Mouse (Mus musculus) midbrain, embryonic 11.5 days (tissue): ENCODE data around the gene Laptm5. TPM values are rescaled to one million over a fixed set of nuclear protein-coding genes. Genes with fewer than 3 reads are reported as not detected.

Source experiments
- ATAC-seq: fragments of 200-750 bp; cut with Nextera tagmentation; 2 replicates; pipeline ENCODE4 v1.8.0; 2017; ENCODE audit warnings: moderate TSS enrichment, moderate library complexity; ENCODE audit not compliant: low FRiP score
- DNase-seq: peaks from one replicate; pipeline ENCODE4 v3.0.0; 2015; ENCODE audit warnings: low spot score; ENCODE audit errors: missing footprints
- H3K27ac ChIP-seq: fragments of 300-500 bp; sonication (generic); 2 replicates; pipeline ENCODE4 v1.5.1; 2014; ENCODE audit warnings: low read depth, low read length
- H3K27me3 ChIP-seq: fragments of 300-500 bp; sonication (generic); 2 replicates; pipeline ENCODE4 v1.6.1; 2014; ENCODE audit warnings: mild to moderate bottlenecking, low read length, moderate library complexity, mixed read lengths; ENCODE audit not compliant: control insufficient read depth, insufficient read depth
- H3K36me3 ChIP-seq: fragments of 300-500 bp; sonication (generic); 2 replicates; pipeline ENCODE4 v1.6.1; 2014; ENCODE audit warnings: mild to moderate bottlenecking, low read length, moderate library complexity, mixed read lengths; ENCODE audit not compliant: control insufficient read depth, insufficient read depth
- H3K4me1 ChIP-seq: fragments of 300-500 bp; sonication (generic); 2 replicates; pipeline ENCODE4 v1.6.1; 2014; ENCODE audit warnings: low read length; ENCODE audit not compliant: control insufficient read depth, insufficient read depth
- H3K4me2 ChIP-seq: fragments of 300-500 bp; sonication (generic); 2 replicates; pipeline ENCODE4 v1.6.1; 2014; ENCODE audit warnings: mild to moderate bottlenecking, moderate library complexity
- H3K4me3 ChIP-seq: fragments of 300-500 bp; sonication (generic); 2 replicates; pipeline ENCODE4 v1.5.1; 2014; ENCODE audit warnings: low read depth, low read length
- H3K9ac ChIP-seq: fragments of 300-500 bp; sonication (generic); 2 replicates; pipeline ENCODE4 v1.6.1; 2014; ENCODE audit warnings: low read length
- H3K9me3 ChIP-seq: fragments of 300-500 bp; sonication (generic); 2 replicates; pipeline ENCODE4 v1.6.1; 2016; ENCODE audit warnings: low read length; ENCODE audit not compliant: control insufficient read depth
- WGBS: fragments of 180-500 bp; shearing (Covaris S2); extraction: QIAGEN DNeasy Blood & Tissue Kit; methylation state at CpG from one replicate; pipeline ENCODE4 v1.1.7; 2014; 5-methylcytosine and 5-hydroxymethylcytosine counted together
- polyA plus RNA-seq: library from polyadenylated mRNA; unstranded; fragments of >200 nt; fragmentation: Nextera tagmentation; extraction: Ambion mirVana; gene quantifications from 2 replicates; pipeline ENCODE4 v1.2.1, GENCODE M21; 2014

The Laptm5 gene
- polyA plus RNA-seq, 1 experiment from 2014 or later = 27.3 TPM

- no peak for ATAC-seq
- Histone ChIP-seq H3K27me3 (no peaks in the 10 kb centered on the region), H3K9me3 (no peaks in the 10 kb centered on the region), H3K27ac (no peak overlapping the region), H3K4me3 (no peak overlapping the region), H3K36me3 (no peaks in the 10 kb centered on the region), H3K9ac (no peak overlapping the region), H3K4me1 (no peaks in the 10 kb centered on the region), H3K4me2 (no peak overlapping the region)
- 51% methylated on average over 17 of the region's 17 CpGs for WGBS
- DNase-seq = peak; percentile 84
Observed at GRCm38 (mm10) chr4:130984416-130985182, 71.7 kb downstream of the Laptm5 start.

Other genes with a start within 250 kb of the Laptm5 start
- 103 and 107 TPM in 2 replicates for gene Pum1, start 249.8 kb upstream of the Laptm5 start, polyA plus RNA-seq
- 12.1 and 13.6 TPM in 2 replicates for gene Sdc3, start 120.6 kb upstream of the Laptm5 start, polyA plus RNA-seq
- gene Matn1, start 31.3 kb downstream of the Laptm5 start, polyA plus RNA-seq = not detected in 2 replicates